Mouse (Mus musculus): Measurements from ENCODE around the gene Alpk1. TPM values are rescaled to one million over a fixed set of nuclear protein-coding genes. Genes with fewer than 3 reads are reported as not detected.
A peak's percentile ranks its signal among the peaks of the same experiment; 100 is the strongest.

Alpk1 gene
- total RNA-seq (2021) (1 to 10 TPM; 6.8 to 9.2 TPM), polyA plus RNA-seq (2012; rRNA removed) (0.75 and 1.2 TPM in 2 replicates)
- long read RNA-seq, partial matches to known transcripts: 0 of 1 reads
- long read RNA-seq, other reads (novel, unspliced or antisense): 1 of 1 reads

DNA sequence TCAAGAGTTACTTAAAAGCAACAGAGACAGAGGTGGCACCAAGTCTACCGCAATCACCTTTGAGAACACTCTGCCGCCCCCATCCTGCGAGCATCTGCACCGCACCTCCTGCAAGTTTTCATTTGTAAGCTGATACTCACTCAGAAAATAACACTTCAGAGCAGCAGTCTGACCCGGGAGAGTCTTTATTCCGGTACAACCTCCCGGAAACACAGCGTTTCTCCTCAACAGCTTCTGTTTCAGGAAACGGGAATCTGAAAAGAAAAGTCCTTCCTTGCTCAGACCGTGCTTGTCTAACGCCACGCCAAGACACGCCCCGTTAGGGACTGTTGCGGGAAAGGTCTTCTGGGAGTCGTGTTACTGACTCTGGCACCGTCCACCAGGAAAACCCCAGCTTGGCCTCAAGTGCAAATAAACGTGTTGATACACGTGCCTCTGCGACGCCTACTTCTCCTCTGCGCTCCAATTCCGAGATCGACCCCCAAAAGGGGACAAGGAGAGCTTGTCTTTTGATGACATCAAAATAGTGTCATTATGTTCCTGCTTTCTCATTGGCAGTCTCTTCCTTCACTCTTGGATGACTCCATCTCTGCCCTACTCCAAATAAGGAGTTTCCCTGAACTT is at the start of gene Alpk1:
Gene Alpk1, minus strand, starts transcription at position 507 of the 624 bp plus-strand sequence.
- peak; percentile 87 for DNase-seq

DNA sequence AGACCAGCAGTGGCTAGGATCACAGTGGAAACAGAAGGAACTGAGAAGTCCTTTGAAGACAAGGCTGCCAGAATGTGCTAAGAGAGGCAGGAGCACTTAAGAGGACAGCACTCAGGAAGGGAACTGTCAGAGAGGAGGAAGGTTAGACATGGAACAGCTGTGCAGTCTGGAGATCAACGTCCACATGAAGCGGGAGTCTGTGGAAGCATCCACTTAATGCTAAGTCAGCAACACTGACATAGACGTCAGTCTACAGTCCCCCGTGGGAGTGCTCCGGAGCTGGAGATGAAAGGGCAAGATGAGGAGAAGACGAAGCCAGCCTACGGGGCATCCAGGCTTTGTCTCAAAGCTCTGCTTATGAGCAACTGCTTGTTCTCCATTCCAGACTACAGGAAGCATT is 46.8 kb upstream of the Alpk1 start:
- no peak for DNase-seq

DNA sequence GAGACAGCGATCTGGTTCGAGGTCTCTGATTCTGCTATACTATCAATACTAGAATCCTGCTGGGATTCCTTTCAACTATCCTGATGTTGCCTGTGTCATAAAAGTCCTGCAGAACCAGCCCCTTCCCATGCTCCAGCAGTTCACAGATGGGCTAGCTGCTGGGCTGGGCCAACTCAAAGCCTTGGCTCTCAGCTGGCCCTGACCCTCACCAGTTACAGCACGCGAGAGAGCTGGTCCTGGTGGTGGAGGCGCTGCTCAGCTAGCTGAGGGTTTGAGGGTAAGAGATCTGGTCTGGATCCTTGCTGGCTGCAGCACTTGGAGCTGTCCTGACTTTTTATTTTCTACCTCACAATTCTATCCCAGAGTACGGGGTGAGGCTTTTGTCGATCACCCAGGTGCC is 46.2 kb upstream of the Alpk1 start:
- no peak for DNase-seq

DNA sequence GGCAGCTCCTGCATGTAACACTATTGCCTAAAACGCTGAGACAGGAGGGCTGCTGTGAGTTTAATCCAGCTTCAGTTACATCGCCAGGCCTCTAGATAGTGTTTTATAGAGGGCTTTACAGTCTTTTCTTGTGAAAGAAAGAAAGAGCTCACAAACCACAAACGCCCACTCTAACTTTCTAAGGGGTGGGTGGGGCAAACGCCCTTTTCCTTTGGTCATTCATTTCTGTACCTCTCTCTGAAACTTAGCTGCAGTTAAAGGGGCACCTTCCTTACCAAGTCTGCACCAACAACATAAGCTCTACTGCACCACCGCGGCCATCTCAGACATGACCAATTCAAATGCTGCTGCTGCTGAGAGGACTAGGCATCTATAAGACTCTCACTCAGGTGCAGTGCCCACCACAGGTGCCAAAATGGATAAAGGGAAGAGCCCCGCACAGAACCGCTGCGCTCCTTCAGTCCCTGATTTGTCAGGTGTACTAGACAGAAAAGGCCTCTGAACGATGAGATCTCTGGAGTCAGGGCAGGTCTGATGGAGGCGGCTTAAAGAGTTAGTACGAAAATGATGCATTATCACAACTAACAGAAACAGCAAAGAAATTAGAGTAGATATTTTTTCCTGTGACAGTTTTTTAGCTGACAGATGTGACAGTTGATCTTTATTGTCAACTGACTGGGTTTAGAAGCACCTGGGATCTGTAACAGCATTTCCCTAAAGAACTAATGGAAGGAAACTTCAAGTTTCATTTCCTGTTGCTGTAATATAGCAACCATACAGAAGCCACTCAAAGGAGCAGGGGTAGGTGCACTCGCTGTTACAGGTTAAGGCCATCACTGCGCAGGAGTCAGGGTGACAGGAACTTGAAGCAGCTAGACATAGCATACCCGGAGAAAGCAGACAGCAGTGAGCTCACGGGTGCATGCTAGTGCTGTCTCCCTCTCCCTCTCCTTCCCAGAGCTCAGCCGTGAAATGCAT is 43.8 kb upstream of the Alpk1 start:
- no peak for DNase-seq

DNA sequence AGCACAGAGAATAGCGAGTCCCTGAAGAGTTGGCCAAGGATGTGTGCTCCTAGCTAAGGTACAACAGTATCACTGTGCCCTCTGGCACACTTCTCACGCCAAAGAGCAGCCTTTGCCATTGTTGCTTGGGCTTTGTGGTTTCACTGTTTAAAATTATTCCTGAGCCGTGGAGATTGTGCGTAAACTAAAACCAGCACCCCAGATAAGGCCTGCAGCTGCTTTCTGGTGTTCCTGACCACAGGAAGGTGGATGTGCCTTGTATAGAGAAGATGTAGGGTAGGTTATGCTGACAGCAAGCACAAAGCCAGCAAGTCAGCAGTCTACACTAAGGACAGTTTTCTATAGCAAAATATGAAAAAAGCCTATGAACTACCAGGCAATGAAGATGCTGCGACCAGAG is 40.9 kb upstream of the Alpk1 start:
- no peak for DNase-seq

DNA sequence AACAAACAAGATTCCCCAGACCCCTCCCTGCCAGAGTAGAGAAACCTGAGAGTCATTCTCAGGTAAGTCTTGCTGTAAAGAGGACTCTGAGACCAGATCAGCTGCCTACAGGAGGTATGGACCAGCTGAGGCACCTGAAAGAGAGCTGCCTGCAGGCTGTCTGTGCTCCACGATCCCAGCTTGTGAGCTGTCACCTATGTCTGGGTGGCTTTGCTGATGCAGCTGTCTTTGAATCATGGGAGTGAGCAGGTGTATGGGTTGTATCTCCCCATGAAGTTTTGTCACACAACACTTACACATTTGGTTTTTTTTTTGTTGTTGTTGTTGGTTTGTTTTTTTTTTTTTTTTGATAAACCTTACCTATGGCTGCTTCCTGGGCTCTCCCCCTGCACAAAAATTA is 40.1 kb upstream of the Alpk1 start:
- no peak for DNase-seq

DNA sequence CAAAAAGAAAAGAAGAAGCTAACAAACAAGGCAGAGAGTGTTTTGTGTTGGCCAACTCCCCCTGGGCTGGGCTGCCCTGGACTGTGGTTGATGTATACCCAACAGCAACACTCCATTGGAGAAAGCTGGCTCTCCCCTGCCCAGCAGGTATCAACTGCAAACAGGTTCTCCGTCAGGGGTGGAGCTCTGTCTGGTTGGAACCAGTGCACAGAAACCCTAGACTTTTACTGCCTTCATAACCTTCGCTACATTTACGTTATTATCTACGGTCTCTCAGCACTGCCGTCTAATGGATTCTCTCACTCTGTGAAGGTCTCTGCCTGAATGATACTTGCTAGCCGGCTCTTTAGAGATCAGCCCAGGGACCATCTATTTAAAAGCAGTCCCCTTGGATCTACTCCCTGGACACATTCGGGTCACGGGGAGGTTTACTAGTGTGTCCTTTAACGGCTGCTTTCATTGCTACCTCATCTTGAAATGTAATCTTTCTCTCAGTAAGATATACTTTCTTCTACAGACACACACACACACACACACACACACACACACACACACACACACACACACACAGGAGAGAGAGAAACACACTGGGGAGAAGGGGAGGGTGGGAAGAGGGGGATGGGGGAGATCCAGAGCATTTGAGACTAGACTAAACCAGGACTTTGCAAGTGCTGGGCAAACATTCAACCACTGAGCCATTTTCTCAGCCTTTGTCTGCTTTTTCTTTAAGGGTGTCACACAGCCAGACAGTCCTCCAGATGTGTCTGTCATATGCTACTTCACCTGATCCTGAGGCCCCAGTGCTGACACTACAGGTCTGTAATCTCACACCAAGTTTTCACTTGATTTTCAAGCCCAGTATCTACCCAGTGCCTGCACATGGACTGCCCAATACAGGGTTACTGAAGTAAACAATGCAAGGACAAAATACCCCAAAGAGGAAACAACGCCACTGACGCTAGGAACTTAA is 38.7 kb upstream of the Alpk1 start:
- no peak for DNase-seq

DNA sequence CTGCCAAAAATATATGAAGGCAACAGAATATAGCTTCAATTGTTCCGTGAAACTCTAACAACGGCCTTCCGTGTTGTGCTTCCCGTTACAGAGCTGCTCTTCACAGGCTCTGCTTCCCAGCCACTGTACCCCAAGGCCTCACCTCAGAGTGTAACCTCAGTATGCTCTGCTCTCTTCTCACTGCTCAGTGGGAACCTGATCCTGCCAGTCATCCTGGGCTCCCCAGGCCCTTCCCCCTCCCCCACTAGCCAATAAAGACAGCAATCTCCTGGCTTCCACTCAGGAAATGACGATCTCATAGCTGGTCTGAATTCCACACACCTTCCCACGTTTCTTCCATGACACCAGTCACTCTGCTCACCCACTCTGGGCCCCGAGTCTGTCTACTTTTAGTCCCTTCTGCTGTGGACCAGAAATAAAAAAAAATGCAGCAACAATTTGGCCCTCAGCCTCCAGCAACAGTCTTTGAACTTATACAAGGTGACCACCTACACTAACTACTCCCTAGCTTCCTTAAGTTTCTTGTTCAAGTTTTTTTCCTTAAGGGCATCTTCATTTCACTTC is 36.9 kb upstream of the Alpk1 start:
- no peak for DNase-seq

DNA sequence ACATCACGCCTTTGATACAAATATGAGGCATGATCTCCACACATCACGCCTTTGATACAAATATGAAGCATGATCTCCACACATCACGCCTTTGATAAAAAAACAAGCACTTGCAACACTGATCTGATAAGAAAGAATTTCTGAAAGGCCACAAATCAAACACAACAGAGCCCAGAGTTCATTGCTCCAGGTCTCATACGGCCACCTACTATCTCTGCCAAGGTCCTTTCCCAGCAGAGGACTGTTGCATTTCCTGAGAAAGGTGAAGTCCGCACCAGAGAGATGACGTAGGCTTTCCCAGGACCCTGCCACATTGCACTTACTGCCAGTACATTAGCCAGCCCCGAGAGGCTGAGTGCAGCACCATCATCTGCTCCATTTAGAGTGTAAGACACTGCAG is 28.8 kb upstream of the Alpk1 start:
- no peak for DNase-seq

DNA sequence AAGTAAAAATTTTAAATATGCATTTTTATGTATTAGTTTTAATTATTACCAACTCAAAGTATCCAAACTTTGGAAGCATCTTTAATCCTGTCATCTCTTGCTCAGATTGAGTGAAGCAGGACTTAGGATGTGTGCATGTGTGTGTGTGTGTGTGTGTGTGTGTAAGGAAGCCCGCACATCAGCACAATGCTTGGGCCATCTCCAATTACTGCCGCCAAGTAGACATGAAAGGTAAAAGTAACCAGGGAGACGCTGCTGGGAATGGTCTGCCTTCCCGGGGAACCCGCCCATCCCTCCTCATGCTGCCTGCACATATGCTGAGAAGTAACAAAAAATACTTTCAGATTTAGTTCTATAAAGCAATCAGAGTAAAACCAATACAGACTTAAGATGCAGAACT is 27.5 kb upstream of the Alpk1 start:
- no peak for DNase-seq

DNA sequence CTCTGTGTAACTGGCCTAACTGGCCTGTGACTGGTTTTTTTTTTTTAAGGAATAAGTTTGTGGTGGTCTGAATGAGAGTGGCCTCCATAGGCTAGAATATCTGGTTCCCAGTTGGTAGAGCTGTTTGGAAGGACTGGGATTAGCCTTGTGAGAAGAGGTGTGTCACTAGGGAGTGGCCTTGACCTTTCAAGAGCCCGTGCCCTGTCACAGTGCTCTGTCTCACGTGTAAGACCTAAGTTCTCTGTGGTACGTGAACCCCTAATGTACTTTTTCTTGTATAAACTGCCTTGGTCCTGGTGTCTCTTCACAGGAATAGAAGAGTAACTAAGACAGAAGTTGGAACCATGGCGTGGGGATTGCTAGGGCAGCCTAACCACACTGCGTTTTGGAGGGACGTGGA is 25.7 kb upstream of the Alpk1 start:
- DNase-seq: peak; percentile 32

DNA sequence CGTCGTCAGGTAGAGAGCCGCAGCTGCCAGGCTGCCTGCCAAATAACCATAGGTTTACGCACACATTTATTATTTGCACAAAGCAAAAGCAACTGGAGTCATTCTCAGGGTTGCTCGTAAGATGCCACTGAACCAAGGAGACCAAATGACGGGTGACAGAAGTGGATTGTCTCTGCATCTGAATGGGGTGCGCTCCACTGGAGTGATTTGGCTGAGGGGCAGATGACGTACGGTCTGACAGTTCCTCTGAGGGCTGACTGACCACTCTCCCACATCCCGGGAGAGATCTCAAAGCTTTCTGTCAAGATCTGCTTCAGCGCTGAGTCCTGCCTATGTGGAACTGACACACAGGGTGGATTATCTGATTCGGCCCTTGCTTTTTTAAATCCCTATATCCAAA is 24.7 kb upstream of the Alpk1 start:
- DNase-seq: no peak

DNA sequence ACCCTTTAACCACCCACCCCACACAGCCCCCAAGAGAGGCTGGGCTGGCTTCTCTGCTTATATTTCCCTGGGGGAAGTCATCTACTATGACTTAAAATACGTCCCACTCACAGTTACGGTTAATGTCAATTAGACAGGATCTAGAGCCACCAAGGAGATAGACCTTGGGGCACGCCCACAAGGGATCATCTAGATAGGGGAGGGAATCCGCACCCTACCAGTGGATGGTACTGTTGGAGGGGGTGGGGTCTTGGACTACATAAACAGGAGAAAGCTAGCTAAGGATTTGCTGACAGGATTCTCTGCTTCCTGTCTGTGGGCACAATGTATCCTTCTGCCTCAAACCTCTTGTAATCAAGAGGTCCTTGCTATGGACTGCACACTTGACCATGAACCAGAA is 24.1 kb upstream of the Alpk1 start:
- no peak for DNase-seq

DNA sequence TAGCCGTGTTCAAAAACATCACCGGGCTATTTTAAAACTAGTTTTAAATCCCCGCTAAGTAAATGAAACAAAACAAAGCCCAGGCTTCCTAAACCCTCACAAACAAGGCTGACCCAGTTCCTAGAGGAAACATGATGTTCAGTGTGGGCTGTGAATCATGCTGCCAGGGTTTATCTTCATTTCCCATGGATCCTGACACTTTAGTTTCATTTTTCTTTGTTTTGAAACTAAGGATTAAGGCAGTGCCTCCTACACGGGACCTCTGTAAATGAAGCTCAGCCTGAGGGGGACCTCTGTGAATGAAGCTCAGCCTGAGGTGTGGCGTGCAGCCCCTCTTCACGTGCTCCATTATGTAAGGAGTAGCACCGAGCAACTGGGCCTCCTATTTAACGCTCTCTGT is 22.5 kb upstream of the Alpk1 start:
- DNase-seq: peak; percentile 53

DNA sequence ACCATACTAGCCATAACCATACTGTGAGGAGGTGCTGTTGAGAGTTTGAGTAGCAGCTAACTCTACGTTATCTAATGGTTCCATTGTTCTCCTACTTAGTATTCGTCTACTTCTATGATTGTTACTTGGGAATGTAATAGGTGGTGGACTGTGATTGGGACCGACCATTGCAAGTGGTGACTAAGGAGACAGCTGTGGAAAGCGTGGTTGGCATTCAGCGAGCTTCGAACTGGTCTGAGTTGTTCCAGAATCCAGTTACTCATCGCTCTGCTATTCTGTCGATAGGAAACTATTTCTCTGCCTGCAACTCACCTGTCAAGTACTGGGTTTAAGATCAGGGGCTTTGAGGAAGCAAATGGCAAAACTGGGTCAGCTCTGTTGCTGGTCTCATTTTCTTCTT is 20.8 kb upstream of the Alpk1 start:
- DNase-seq: no peak

DNA sequence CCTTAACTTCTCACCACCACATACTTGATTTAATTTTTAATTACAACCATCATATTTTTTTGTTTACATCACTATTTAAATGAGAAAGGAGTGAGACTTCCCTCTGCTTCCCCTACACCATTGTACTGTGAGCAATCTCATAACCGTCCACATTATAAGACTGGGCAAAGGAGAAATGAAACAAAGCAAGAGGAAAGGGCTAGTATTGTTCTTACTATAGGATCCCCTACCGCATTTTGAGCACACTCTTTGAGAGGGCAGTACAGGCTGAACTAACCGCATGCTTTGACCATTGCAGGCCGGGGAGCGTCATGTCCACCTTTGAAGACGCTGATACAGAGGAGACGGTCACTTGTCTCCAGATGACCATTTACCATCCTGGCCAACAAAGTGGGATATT is 15.9 kb upstream of the Alpk1 start:
- DNase-seq: no peak

DNA sequence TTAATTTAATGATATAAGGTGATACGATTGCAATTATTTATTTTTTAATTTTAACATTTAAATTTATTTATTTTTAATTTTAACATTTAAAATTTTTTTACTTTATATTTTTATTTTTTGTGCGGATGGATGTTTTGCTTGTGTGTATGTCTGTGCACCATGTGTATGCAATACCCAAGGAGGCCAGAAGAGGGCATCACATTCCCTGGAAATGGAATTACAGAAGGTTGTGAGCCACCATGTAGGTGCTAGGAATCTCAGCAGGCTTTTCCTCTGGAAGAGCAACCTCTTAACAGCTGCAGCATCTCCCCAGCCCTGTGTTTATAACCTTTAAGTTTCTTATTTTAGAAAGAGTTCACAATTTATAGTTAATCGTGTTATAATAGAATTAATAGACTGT is 15.4 kb upstream of the Alpk1 start:
- no peak for DNase-seq

DNA sequence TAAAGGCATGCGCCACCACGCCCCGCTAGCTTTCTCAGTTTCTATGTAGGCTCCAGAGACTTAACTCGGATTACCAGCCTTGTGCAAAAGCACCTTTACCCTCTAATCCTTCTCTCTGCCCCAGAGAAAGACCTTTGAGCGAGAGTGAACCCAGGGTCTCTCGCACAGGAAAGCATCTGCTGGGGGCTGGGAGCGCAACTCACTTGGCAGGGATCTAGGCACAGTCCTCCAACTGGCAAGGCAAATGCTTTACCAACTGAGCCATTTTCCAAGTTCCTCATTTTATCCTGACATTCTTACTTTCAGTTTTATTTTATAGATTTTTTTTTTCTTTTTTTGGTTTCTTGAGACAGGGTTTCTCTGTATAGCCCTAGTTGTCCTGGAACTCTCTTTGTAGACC is 12.7 kb upstream of the Alpk1 start:
- DNase-seq: peak; percentile 13

DNA sequence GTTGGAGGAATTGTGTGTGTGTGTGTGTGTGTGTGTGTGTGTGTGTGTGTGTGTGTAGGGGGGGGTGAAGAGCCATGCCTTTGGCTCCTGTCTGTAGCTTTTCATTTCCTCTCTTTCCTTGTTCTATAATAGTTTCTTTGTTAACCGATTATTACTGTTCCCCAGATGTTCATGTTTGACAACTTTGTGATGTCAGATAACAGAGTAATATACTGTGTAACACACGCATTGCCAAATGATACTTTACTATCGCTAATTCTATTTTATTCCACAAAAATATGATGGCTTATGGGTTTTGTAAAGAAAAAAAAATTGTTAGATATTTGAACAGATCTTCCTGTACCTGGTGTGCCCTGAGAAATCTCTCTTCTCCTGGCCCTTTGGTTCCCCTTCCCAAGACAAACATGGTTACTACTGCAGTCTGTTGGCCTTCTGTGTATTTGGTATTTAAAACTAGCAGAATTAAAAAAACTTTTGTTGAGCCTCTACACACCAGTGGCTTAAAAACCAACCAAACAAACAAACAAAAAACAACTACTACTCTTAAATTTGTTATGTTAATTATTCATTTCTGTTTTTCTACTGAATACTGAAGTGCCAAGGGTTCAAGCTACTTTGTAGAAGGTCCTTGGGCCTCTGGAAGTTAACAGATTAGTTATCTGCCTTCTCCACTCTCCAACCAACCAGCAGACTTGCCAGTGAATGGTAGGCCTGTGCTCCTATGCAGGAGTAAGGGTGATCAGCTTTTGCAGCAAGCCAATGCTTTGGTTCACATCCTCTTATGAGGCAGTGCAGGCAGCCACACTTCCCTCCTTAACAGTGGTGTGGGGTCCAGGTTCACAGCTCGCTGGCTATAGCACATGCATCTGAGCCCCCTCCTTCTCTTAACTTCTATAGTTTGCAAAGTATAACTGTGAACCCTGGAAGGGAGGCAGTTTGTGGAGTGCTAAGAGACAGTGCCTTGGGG is 11.6 kb upstream of the Alpk1 start:
- DNase-seq: no peak

DNA sequence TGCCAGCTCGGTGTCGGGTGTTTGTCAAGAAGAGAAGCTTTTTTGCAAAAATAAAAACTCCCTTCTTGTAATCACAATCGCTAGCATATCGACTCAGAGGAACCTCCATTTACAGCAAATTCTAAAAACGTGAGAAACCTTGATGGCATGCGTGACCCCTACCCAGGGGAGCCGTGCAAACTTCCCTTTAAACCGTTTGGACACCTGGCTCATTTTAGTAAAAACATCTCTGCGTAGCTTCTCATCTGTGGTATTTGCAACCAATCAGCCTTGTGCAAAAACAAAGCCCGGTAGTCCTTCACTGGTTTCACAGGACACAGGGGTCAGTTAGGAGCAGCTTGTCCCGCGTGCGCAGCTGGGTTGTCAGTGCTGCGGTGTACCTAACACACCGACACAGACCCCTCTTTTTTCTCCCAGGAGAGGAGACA is 10.7 kb upstream of the Alpk1 start:
- DNase-seq: peak; percentile 19
